ENCODE assay signal across 16 mouse cellular contexts in genomic region chr7:66124551-66124968, GRCm38 (mm10). TPM values are rescaled to one million over a fixed set of nuclear protein-coding genes. Genes with fewer than 3 reads are reported as not detected.
DNase-seq lines count a peak whose midpoint lies in the region; ATAC-seq and TF ChIP-seq lines count a peak whose summit lies in the region.
"Had no signal": no experiment of that assay in that cellular context is flagged by ENCODE, and none has a peak within 500 bp of the region (broad histone marks: within the 10 kb centered on the region; RNA-seq: fewer than 3 reads in every experiment).

No protein-coding gene starts in this region.

- DNase-seq in kidney, postnatal 0 days (ENCODE audit: low spot score): peak; percentile 48
- no peak for DNase-seq in kidney, postnatal 25 days
- DNase-seq in B cell, adult 2 months: peak; percentile 74 to 78
- DNase-seq in skeletal muscle tissue, adult 2 months (ENCODE audit: low read depth, low spot score): peak; percentile 33
- no peak for DNase-seq in frontal cortex, postnatal 14 days (ENCODE audit: low spot score in 2 of 2)
- DNase-seq in testis, postnatal 14 days (ENCODE audit: low spot score): no peak
- no peak for DNase-seq in ovary, postnatal 36 days (ENCODE audit: low spot score)
- DNase-seq: cerebellum, adult 18-20 months; heart, postnatal 4 days; liver, embryonic 13.5 days; thymus, adult 2 months had no signal

- no peaks in the 10 kb centered on the region for H3K9me3 ChIP-seq in kidney, postnatal 0 days (replicated peaks; ENCODE audit: low read length)
- H3K9me3 ChIP-seq in intestine, embryonic 15.5 days: no peaks in the 10 kb centered on the region
- H3K9me3 ChIP-seq: liver, embryonic 13.5 days; midbrain, embryonic 13.5 days had no signal

- H3K36me3 ChIP-seq in kidney, postnatal 0 days (ENCODE audit: insufficient read depth, low read length): peaks cover 16% of the 10 kb centered on the region; the same call in 1 of the 2 replicates
- no peaks in the 10 kb centered on the region for H3K36me3 ChIP-seq in intestine, embryonic 15.5 days

- no peak overlapping the region for H3K4me2 ChIP-seq in kidney, postnatal 0 days (ENCODE audit: low read length)
- H3K4me2 ChIP-seq in intestine, embryonic 15.5 days (replicated peaks): no peak overlapping the region
- H3K4me2 ChIP-seq: heart, embryonic 11.5 days; liver, embryonic 13.5 days; midbrain, embryonic 13.5 days had no signal

- H3K27ac ChIP-seq in kidney, postnatal 0 days: no peak overlapping the region
- H3K27ac ChIP-seq in intestine, embryonic 15.5 days: 0 out of 2 replicates have a peak overlapping the region, but pooled peaks have one; percentile 32
- H3K27ac ChIP-seq: liver, embryonic 13.5 days; midbrain, embryonic 13.5 days had no signal

- no peak overlapping the region; the same call in 1 of the 2 replicates for H3K9ac ChIP-seq in kidney, postnatal 0 days (ENCODE audit: low read depth, low read length)
- no peak overlapping the region for H3K9ac ChIP-seq in intestine, embryonic 15.5 days
- H3K9ac ChIP-seq: liver, embryonic 13.5 days; midbrain, embryonic 13.5 days had no signal

- no peak overlapping the region for H3K4me3 ChIP-seq in kidney, postnatal 0 days (replicated peaks; ENCODE audit: low read depth, low read length)
- H3K4me3 ChIP-seq in intestine, embryonic 15.5 days (replicated peaks): no peak overlapping the region
- H3K4me3 ChIP-seq: liver, embryonic 13.5 days; midbrain, embryonic 13.5 days had no signal

- 38% methylated on average over 11 of the region's 11 CpGs for WGBS in kidney, postnatal 0 days
- WGBS in intestine, embryonic 15.5 days: 47% methylated on average over 11 of the region's 11 CpGs

- ATAC-seq in kidney, postnatal 0 days (replicated peaks; ENCODE audit: low FRiP score, low read depth): no peak
- ATAC-seq in intestine, embryonic 15.5 days: peak; percentile 55
- ATAC-seq: forebrain, embryonic 16.5 days; inflammation-experienced regulatory T-cells, adult 6 months; midbrain, embryonic 13.5 days had no signal

- TF ChIP-seq CTCF in kidney, postnatal 0 days (IDR thresholded peaks at IDR 0.05; ENCODE audit: low read depth): no peak

- peaks cover 7% of the 10 kb centered on the region; the same call in 1 of the 2 replicates for H3K4me1 ChIP-seq in kidney, postnatal 0 days (replicated peaks; ENCODE audit: insufficient read depth, low read length)
- peaks cover 13% of the 10 kb centered on the region for H3K4me1 ChIP-seq in intestine, embryonic 15.5 days (replicated peaks)

- H3K27me3 ChIP-seq in kidney, postnatal 0 days (ENCODE audit: insufficient read depth, low read length): no peaks in the 10 kb centered on the region
- H3K27me3 ChIP-seq in intestine, embryonic 15.5 days (replicated peaks): no peaks in the 10 kb centered on the region
- H3K27me3 ChIP-seq: liver, embryonic 13.5 days; midbrain, embryonic 13.5 days had no signal

RNA-seq across cellular contexts. Expression of gene Chsy1, which starts 15.2 kb away (rescaled TPM):
- 12.0 and 12.2 TPM in 2 replicates for polyA plus RNA-seq in kidney, postnatal 0 days (2015; fragmentation: Nextera tagmentation; extraction: Ambion mirVana)
- polyA plus RNA-seq in intestine, embryonic 15.5 days (2015; fragmentation: Nextera tagmentation; extraction: Ambion mirVana): 10.2 and 11.1 TPM in 2 replicates

RNA-seq across cellular contexts. Expression of gene Selenos, which starts 45.1 kb away (rescaled TPM):
- polyA plus RNA-seq in kidney, postnatal 0 days (2015; fragmentation: Nextera tagmentation; extraction: Ambion mirVana): 140 and 145 TPM in 2 replicates
- 107 and 114 TPM in 2 replicates for polyA plus RNA-seq in intestine, embryonic 15.5 days (2015; fragmentation: Nextera tagmentation; extraction: Ambion mirVana)

Comparison
In these comparisons a context has a peak if more than half of its experiments do, and no peak if none do; other contexts are left out.
1. DNase-seq: peak in kidney, postnatal 0 days (single experiment), B cell, adult 2 months (2 of 2) and skeletal muscle tissue, adult 2 months (single experiment); none in kidney, postnatal 25 days (0 of 2), frontal cortex, postnatal 14 days (0 of 2), testis, postnatal 14 days (single experiment) and ovary, postnatal 36 days (single experiment).